Mouse (Mus musculus) left cerebral cortex, postnatal 36 days (tissue): ENCODE measurements around the gene Lactb. TPM values are rescaled to one million over a fixed set of nuclear protein-coding genes. Genes with fewer than 3 reads are reported as not detected.

Experiments used
- DNase-seq, 2 experiments: peaks; one replicate each; pipeline ENCODE4 v3.0.0; 2021 to 2022; ENCODE audit warnings: low spot score in 2 of 2, mixed read lengths in 1 of 2
- intact Hi-C: fragments of 180-260 bp; cut with DNase I; formaldehyde crosslinking; loops from one replicate; pipeline ENCODE4 v1.15.1; 2025
- total RNA-seq, 2 experiments: library from RNA; stranded (reverse); gene quantifications; 2 replicates each; pipeline ENCODE4 v1.2.3; 2021

Gene Lactb
- total RNA-seq, 2 experiments from 2014 or later, result 18.8 to 19.0 TPM

- intact Hi-C loops, result no loop called here
- no peak for DNase-seq
Measured at GRCm38 (mm10) chr9:66985377-66985776, 10.1 kb upstream of the Lactb start.

GRCm38 (mm10) chr9:66982085-66982484, 6.8 kb upstream of the Lactb start:
- no peak for DNase-seq
- intact Hi-C loops, result no loop called here

GRCm38 (mm10) chr9:66980458-66980857, 5.2 kb upstream of the Lactb start:
- intact Hi-C loops, result no loop called here
- DNase-seq, result peak; percentile 48 to 61

- no peak for DNase-seq
- intact Hi-C loops, result no loop called here
Measured at GRCm38 (mm10) chr9:66978468-66978867, 3.2 kb upstream of the Lactb start.

GRCm38 (mm10) chr9:66977982-66978381, 2.7 kb upstream of the Lactb start:
- intact Hi-C loops, result no loop called here
- DNase-seq, result peak; percentile 42 to 44

- intact Hi-C loops, result no loop called here
- DNase-seq, result peak in 1 of 2 experiments; percentile 44
Measured at GRCm38 (mm10) chr9:66977121-66977520, 1.8 kb upstream of the Lactb start.

- DNase-seq, result peak in 1 of 2 experiments; percentile 44
- intact Hi-C loops, result no loop called here
Measured at GRCm38 (mm10) chr9:66974721-66975225, 511 bp downstream of the Lactb start.

- intact Hi-C loops, result no loop called here
Measured at GRCm38 (mm10) chr9:66971116-66971515, 4.2 kb downstream of the Lactb start.

GRCm38 (mm10) chr9:66967492-66967891, 7.8 kb downstream of the Lactb start:
- intact Hi-C loops, result no loop called here
- DNase-seq, result no peak

More at GRCm38 (mm10) chr9:66971116-66971515, 4.2 kb downstream of the Lactb start:
- no peak for DNase-seq

- intact Hi-C loops, result no loop called here
- DNase-seq, result no peak
Measured at GRCm38 (mm10) chr9:66961478-66961877, 13.8 kb downstream of the Lactb start.

- intact Hi-C loops, result no loop called here
Measured at GRCm38 (mm10) chr9:66957451-66957850, 17.8 kb downstream of the Lactb start.

GRCm38 (mm10) chr9:66952886-66953285, 22.4 kb downstream of the Lactb start:
- intact Hi-C loops, result no loop called here
- DNase-seq, result no peak

More at GRCm38 (mm10) chr9:66957451-66957850, 17.8 kb downstream of the Lactb start:
- no peak for DNase-seq

- intact Hi-C loops, result no loop called here
- no peak for DNase-seq
Measured at GRCm38 (mm10) chr9:66952321-66952720, 23.0 kb downstream of the Lactb start.

GRCm38 (mm10) chr9:66948536-66948935, 26.7 kb downstream of the Lactb start:
- intact Hi-C loops, result loop anchor here (10.0 kb wide), 1 partner anchor 434 kb away; the partner anchor contains the start of gene Fbxl22
- no peak for DNase-seq

GRCm38 (mm10) chr9:66945647-66946641, 29.3 kb downstream of the Lactb start, which contains the start of gene Rps27l:
Rps27l (plus strand) TSS chr9:66946086.
- intact Hi-C loops, result loop anchor here (10.0 kb wide), 1 partner anchor 431 kb away; the partner anchor contains the start of gene Fbxl22
- peak; percentile 90 to 92 for DNase-seq

- intact Hi-C loops, result loop anchor here (10.0 kb wide), 1 partner anchor 430 kb away; the partner anchor contains the start of gene Fbxl22
- DNase-seq, result peak in 1 of 2 experiments; percentile 0
Measured at GRCm38 (mm10) chr9:66945161-66945560, 30.1 kb downstream of the Lactb start.

GRCm38 (mm10) chr9:66938836-66939235, 36.4 kb downstream of the Lactb start:
- no peak for DNase-seq
- intact Hi-C loops, result loop anchor here (5.0 kb wide), 1 partner anchor 102 kb away; no protein-coding TSS in a partner anchor

GRCm38 (mm10) chr9:66937507-66937906, 37.8 kb downstream of the Lactb start:
- intact Hi-C loops, result loop anchor here (5.0 kb wide), 1 partner anchor 100 kb away; no protein-coding TSS in a partner anchor
- DNase-seq, result peak in 1 of 2 experiments; percentile 4

GRCm38 (mm10) chr9:66933869-66934808, 41.1 kb downstream of the Lactb start:
- intact Hi-C loops, result no loop called here
- peak in 1 of 2 experiments; percentile 1 for DNase-seq
